Mouse (Mus musculus): Measurements from ENCODE around the gene A230072I06Rik.

The A230072I06Rik gene

DNA sequence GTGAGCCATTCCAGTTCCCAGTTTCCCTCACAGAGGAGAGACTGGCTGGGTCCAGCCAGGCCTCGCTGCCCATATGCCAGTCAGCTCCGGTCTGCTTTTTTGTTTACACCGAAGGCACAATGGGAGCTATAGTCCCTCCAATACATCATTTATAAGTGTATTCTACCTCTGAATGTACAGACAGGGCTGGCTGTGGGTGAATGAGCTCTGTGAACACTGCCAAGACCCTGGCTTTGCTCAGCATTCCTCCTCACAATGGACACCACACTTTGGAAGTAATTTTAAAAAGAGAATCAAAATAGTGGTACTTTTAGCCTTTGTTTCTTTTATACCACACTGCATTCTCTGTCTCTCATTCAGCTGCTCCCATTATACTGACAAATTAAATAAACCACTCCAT lies 44.6 kb downstream of the A230072I06Rik start:
- no peak for DNase-seq (ENCODE audit: low spot score in 2 of 2)

GRCm38 (mm10) chr8:12324561-12324960 lies 45.9 kb downstream of the A230072I06Rik start:
- no peak for DNase-seq (ENCODE audit: low spot score in 2 of 2)

- no peak for DNase-seq (ENCODE audit: low spot score in 2 of 2)
Measured at GRCm38 (mm10) chr8:12324991-12325601, 46.5 kb downstream of the A230072I06Rik start.

- DNase-seq (ENCODE audit: low spot score in 2 of 2) = no peak
Measured at GRCm38 (mm10) chr8:12327187-12327586, 48.6 kb downstream of the A230072I06Rik start.

DNA sequence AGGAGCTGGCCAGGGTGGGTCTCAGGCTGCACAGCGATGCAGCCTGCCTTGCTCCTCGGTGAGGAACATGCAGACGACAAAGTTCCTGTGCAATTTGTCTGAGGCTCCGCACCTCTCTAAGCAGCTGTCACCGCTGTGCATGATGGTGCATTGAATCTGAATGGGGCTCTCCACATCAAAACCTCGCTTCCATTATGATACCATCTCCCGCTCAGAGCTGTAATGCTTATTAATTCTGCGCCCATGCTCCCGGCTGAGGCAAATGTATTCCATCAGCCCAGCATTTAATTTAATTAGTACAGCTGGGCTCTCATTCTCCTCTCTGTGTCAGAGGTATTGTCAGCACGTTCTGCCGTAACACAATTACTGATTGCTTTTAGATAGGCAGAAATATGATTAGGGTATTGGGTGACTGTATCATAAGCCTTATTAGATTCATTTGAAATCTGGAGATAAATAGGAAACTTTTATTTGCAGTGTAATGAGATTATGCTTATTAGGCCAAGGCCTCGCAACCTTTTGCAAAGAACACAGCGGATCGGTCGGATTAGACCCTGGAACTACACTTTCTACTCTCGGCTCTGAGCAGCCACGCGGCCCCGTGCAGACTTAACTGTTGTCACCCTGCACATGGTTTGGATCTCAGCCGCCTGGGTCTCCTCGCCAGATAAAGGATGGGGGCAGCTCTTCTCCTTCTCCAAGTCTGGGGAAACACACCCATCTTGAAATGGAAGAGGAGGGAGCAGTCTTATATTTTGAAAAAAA lies 49.3 kb downstream of the A230072I06Rik start:
- DNase-seq (ENCODE audit: low spot score in 2 of 2) = no peak

GRCm38 (mm10) chr8:12328476-12328875 lies 49.9 kb downstream of the A230072I06Rik start:
- DNase-seq (ENCODE audit: low spot score in 2 of 2) = no peak

- DNase-seq (ENCODE audit: low spot score in 2 of 2) = no peak
Measured at GRCm38 (mm10) chr8:12330066-12330465, 51.4 kb downstream of the A230072I06Rik start.

All from frontal cortex, postnatal 36 days (tissue).